Mouse (Mus musculus): ENCODE measurements at regions not wholly inside any gene's neighbourhood (a gene's known extent, or its start where the extent isn't known, plus 50 kb on each side); places are given as distances from the start of the nearest gene placed in this dataset.
"Not testable (repeated sequence)": the region's sequence is repeated elsewhere in the genome, so short reads cannot be mapped to it uniquely, and the experiment has no call there.

DNA sequence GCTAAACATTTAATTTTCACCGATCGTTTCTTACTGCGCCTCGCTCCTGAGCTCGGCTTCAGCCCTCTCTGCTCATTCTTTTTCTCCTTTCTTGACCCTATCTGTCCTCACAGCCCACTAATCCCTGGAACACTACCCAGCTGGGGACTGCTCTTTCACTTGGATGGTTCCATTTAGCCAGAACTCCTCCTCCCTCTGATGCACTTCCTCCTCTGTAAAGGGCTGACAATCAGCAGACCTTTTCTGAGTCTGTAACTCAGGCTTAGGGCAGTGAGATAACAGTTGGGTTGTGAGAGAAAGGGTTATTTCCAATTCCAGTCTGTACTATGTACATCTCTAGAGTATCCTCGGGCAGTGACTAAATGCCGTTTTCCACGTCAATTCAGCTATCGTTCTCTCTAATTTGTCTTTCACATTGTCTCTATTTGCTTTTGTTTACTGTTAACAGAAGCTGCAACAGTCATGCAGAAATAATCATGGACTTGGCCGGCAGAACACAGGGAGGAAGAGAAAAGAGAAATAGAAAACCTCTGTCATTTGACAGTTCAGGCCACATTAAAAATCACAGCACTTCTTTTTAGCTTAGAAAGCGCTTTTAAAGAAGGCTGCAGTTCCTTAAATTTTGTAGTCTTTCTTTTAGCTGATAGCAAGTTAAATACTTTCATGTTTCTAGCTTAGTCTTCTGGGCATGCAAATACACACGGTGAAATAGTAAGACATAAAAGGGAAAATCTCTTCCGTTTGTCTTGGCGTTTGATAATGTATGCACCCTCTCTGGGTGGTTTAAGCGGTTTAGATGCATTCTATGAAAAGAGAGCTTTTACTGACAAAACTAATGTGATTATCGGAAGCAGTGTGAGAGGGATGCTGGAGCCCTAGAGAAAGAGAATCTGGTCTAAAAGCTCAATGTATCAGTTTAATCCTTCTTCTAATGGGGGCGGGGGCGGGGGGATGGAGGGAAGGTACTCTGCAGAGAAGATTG lies 94.7 kb upstream of the Fam181b start:
- H3K79me2 ChIP-seq (replicated peaks; ENCODE audit: control insufficient read depth, insufficient read depth, low read length): no peaks in the 10 kb centered on the region; the same call in 1 of the 2 replicates
- no peak overlapping the region for H3K9ac ChIP-seq (ENCODE audit: low read depth, low read length)
- peaks cover 3% of the 10 kb centered on the region for H3K4me1 ChIP-seq (ENCODE audit: control insufficient read depth, insufficient read depth, low read length)
- H3K27me3 ChIP-seq (ENCODE audit: control insufficient read depth, insufficient read depth, low read length): no peaks in the 10 kb centered on the region
- DNase-seq: peak in 1 of 2 experiments; percentile 32
- intact Hi-C loops (cut with DNase I): no loop called here
- H3K4me3 ChIP-seq: peak overlapping the region; percentile 25
- TF ChIP-seq CTCF (IDR thresholded peaks at IDR 0.05) (no peak), EP300 (IDR thresholded peaks at IDR 0.05; ENCODE audit: insufficient read depth, low read depth, low read length) (no peak), POLR2A (IDR thresholded peaks at IDR 0.05; ENCODE audit: insufficient read depth, low read depth, low read length) (peak; percentile 31; the same call in 1 of the 2 replicates)
- WGBS: 40% methylated on average over 18 of the region's 18 CpGs
- peaks cover 5% of the 10 kb centered on the region; the same call in 1 of the 2 replicates for H3K36me3 ChIP-seq (ENCODE audit: control insufficient read depth, insufficient read depth, low read length)
- peak overlapping the region; percentile 63 for H3K27ac ChIP-seq

- intact Hi-C loops (cut with DNase I): no loop called here
- Histone ChIP-seq H3K79me2 (replicated peaks; ENCODE audit: control insufficient read depth, insufficient read depth, low read length) (no peaks in the 10 kb centered on the region; the same call in 1 of the 2 replicates), H3K27ac (no peak overlapping the region), H3K4me3 (no peak overlapping the region), H3K27me3 (ENCODE audit: control insufficient read depth, insufficient read depth, low read length) (no peaks in the 10 kb centered on the region), H3K36me3 (ENCODE audit: control insufficient read depth, insufficient read depth, low read length) (peaks cover 5% of the 10 kb centered on the region; the same call in 1 of the 2 replicates), H3K9ac (ENCODE audit: low read depth, low read length) (no peak overlapping the region), H3K4me1 (ENCODE audit: control insufficient read depth, insufficient read depth, low read length) (peaks cover 3% of the 10 kb centered on the region)
- no peak for DNase-seq
- TF ChIP-seq CTCF (IDR thresholded peaks at IDR 0.05) (no peak), POLR2A (IDR thresholded peaks at IDR 0.05; ENCODE audit: insufficient read depth, low read depth, low read length) (no peak), EP300 (IDR thresholded peaks at IDR 0.05; ENCODE audit: insufficient read depth, low read depth, low read length) (no peak)
- 85% methylated on average over 2 of the region's 2 CpGs for WGBS
These were observed 94.0 kb upstream of the Fam181b start for GRCm38 (mm10) chr7:92985683-92986070.

DNA sequence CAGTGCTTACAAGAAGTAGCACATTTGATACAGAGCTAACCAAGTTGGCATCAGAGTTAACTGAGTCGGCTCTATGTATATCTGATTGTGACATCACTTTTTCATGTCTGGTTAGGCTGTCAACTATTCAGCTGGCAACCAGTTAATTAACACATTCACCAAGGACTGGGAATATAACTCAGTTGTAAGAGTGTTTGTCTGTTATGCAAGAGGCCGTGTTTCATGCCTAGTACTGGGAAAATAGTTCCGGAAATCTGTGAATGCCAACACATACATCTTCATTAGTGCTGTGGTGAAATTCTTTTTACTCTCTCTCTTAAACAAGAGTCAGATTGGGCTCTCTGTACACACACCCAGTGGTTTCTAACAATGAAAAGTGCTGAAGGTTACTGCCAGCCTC lies 80.8 kb upstream of the Fam181b start:
- H3K36me3 ChIP-seq (ENCODE audit: control insufficient read depth, insufficient read depth, low read length): no peaks in the 10 kb centered on the region
- no peak for DNase-seq
- no peaks in the 10 kb centered on the region for H3K79me2 ChIP-seq (replicated peaks; ENCODE audit: control insufficient read depth, insufficient read depth, low read length)
- no peak overlapping the region for H3K4me3 ChIP-seq
- H3K4me1 ChIP-seq (ENCODE audit: control insufficient read depth, insufficient read depth, low read length): no peaks in the 10 kb centered on the region
- 81% methylated on average over 3 of the region's 3 CpGs for WGBS
- H3K9ac ChIP-seq (ENCODE audit: low read depth, low read length): no peak overlapping the region
- TF ChIP-seq EP300 (IDR thresholded peaks at IDR 0.05; ENCODE audit: insufficient read depth, low read depth, low read length): no peak
- no peak for TF ChIP-seq POLR2A (IDR thresholded peaks at IDR 0.05; ENCODE audit: insufficient read depth, low read depth, low read length)
- TF ChIP-seq CTCF (IDR thresholded peaks at IDR 0.05): no peak
- no peaks in the 10 kb centered on the region for H3K27me3 ChIP-seq (ENCODE audit: control insufficient read depth, insufficient read depth, low read length)
- intact Hi-C loops (cut with DNase I): no loop called here
- H3K27ac ChIP-seq: no peak overlapping the region

DNA sequence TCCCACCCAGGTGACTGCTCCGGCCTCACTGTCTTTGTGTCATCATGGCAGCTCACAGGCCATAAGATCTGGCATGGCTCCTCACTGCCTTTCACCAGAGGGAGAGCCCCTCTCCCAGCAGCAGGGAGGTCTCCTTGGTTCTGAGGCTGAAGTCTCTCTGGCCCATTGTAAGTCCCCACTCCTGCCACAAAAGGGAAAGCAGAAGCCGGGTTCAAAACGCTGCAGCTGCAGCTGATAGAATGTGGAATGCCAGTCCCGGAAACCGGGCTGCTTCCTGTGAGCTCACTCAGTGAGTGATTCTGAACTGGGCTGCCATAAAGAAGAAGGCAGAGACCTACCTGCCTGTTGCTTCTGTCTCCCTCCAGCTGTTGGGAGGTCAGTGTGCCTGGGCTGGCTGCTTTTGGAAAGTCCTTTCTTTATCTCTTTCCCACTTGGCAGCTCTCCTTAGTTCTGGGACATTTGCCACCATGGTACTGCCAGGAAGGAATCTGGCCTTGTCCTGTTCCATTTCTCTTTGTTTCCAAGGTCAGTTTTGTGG lies 72.9 kb upstream of the Fam181b start:
- peak; percentile 25; the same call in 1 of the 2 replicates for TF ChIP-seq CTCF (IDR thresholded peaks at IDR 0.05)
- not testable (repeated sequence) for H3K4me3 ChIP-seq; H3K9ac ChIP-seq (ENCODE audit: low read depth, low read length); H3K27me3 ChIP-seq (ENCODE audit: control insufficient read depth, insufficient read depth, low read length); H3K4me1 ChIP-seq (ENCODE audit: control insufficient read depth, insufficient read depth, low read length); H3K79me2 ChIP-seq (replicated peaks; ENCODE audit: control insufficient read depth, insufficient read depth, low read length); H3K36me3 ChIP-seq (ENCODE audit: control insufficient read depth, insufficient read depth, low read length)
- peak overlapping the region; percentile 75 for H3K27ac ChIP-seq
- intact Hi-C loops (cut with DNase I): loop anchor here (5.0 kb wide), 1 partner anchor 76 kb away; no protein-coding TSS in a partner anchor
- peak; percentile 67 to 80 for DNase-seq
- WGBS: 13% methylated on average over 5 of the region's 5 CpGs

- Histone ChIP-seq H3K27me3 (ENCODE audit: control insufficient read depth, insufficient read depth, low read length) (no peaks in the 10 kb centered on the region), H3K27ac (peak overlapping the region; percentile 75), H3K9ac (ENCODE audit: low read depth, low read length) (no peak overlapping the region), H3K4me3 (no peak overlapping the region), H3K36me3 (ENCODE audit: control insufficient read depth, insufficient read depth, low read length) (no peaks in the 10 kb centered on the region; the same call in 1 of the 2 replicates), H3K4me1 (ENCODE audit: control insufficient read depth, insufficient read depth, low read length) (peaks cover 3% of the 10 kb centered on the region), H3K79me2 (replicated peaks; ENCODE audit: control insufficient read depth, insufficient read depth, low read length) (no peaks in the 10 kb centered on the region)
- no peak for DNase-seq
- 68% methylated on average over 4 of the region's 4 CpGs for WGBS
- intact Hi-C loops (cut with DNase I): loop anchor here (5.0 kb wide), 1 partner anchor 75 kb away; no protein-coding TSS in a partner anchor
- TF ChIP-seq POLR2A (IDR thresholded peaks at IDR 0.05; ENCODE audit: insufficient read depth, low read depth, low read length) (no peak), CTCF (IDR thresholded peaks at IDR 0.05) (no peak), EP300 (IDR thresholded peaks at IDR 0.05; ENCODE audit: insufficient read depth, low read depth, low read length) (no peak)
These were observed 71.9 kb upstream of the Fam181b start for GRCm38 (mm10) chr7:93007721-93008120.

DNA sequence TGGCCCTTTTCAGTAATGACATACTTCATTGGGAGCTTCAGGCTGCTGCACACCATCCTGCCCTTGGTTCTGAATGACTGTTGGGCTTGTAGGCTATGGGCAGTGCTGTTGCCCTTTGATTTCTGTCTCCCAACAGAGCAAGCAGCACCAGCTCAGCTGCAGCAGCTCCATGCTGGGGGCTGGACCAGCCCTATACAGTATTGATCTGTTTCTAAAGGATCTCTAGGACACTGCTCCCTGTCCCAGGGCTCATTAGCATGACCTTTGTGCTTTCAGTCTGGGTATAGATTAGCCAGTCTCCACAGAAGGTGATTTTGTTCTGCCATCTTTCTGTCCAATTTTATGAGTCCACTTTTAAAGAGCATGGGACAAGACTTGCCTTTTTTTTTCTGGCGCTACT lies 60.3 kb upstream of the Fam181b start:
- Histone ChIP-seq H3K36me3 (ENCODE audit: control insufficient read depth, insufficient read depth, low read length) (no peaks in the 10 kb centered on the region), H3K9ac (ENCODE audit: low read depth, low read length) (no peak overlapping the region), H3K27ac (no peak overlapping the region), H3K79me2 (replicated peaks; ENCODE audit: control insufficient read depth, insufficient read depth, low read length) (no peaks in the 10 kb centered on the region), H3K4me1 (ENCODE audit: control insufficient read depth, insufficient read depth, low read length) (no peaks in the 10 kb centered on the region; the same call in 1 of the 2 replicates), H3K27me3 (ENCODE audit: control insufficient read depth, insufficient read depth, low read length) (no peaks in the 10 kb centered on the region), H3K4me3 (no peak overlapping the region)
- TF ChIP-seq EP300 (IDR thresholded peaks at IDR 0.05; ENCODE audit: insufficient read depth, low read depth, low read length) (no peak), POLR2A (IDR thresholded peaks at IDR 0.05; ENCODE audit: insufficient read depth, low read depth, low read length) (no peak), CTCF (IDR thresholded peaks at IDR 0.05) (no peak)
- no peak for DNase-seq
- intact Hi-C loops (cut with DNase I): no loop called here
- 67% methylated on average over 1 of the region's 1 CpGs for WGBS

Measured in heart, adult 2 months (tissue).